Mouse (Mus musculus): Measurements from ENCODE around the gene Cntnap4. TPM values are rescaled to one million over a fixed set of nuclear protein-coding genes. Genes with fewer than 3 reads are reported as not detected.
A peak's percentile ranks its signal among the peaks of the same experiment; 100 is the strongest.
"Not testable (repeated sequence)": the region's sequence is repeated elsewhere in the genome, so short reads cannot be mapped to it uniquely, and the experiment has no call there.

Cntnap4 gene
- polyA plus RNA-seq, 1 experiment from 2014 or later: 0.41 TPM

- H3K4me3 ChIP-seq: no peak overlapping the region
- no peaks in the 10 kb centered on the region for H3K36me3 ChIP-seq
- 80% methylated on average over 15 of the region's 15 CpGs for WGBS
- H3K9ac ChIP-seq: no peak overlapping the region
- no peak overlapping the region for H3K27ac ChIP-seq
- H3K4me2 ChIP-seq: no peak overlapping the region
- ATAC-seq (ENCODE audit: insufficient number of reproducible peaks, insufficient read depth, low FRiP score, low TSS enrichment, low read depth): no peak
- no peaks in the 10 kb centered on the region for H3K27me3 ChIP-seq
- no peaks in the 10 kb centered on the region for H3K9me3 ChIP-seq
- H3K4me1 ChIP-seq: peaks cover 4% of the 10 kb centered on the region; the same call in 1 of the 2 replicates
Observed at GRCm38 (mm10) chr8:112730583-112731432, 161.0 kb downstream of the Cntnap4 start.

- Histone ChIP-seq H3K4me1 (no peaks in the 10 kb centered on the region), H3K9ac (no peak overlapping the region), H3K27ac (no peak overlapping the region), H3K36me3 (no peaks in the 10 kb centered on the region), H3K9me3 (no peaks in the 10 kb centered on the region), H3K27me3 (no peaks in the 10 kb centered on the region), H3K4me3 (no peak overlapping the region), H3K4me2 (no peak overlapping the region)
- WGBS: 86% methylated on average over 3 of the region's 3 CpGs
- no peak for ATAC-seq (ENCODE audit: insufficient number of reproducible peaks, insufficient read depth, low FRiP score, low TSS enrichment, low read depth)
Observed at GRCm38 (mm10) chr8:112735575-112735974, 165.7 kb downstream of the Cntnap4 start.

GRCm38 (mm10) chr8:112743331-112743730, 173.5 kb downstream of the Cntnap4 start:
- Histone ChIP-seq H3K36me3 (no peaks in the 10 kb centered on the region), H3K4me1 (no peaks in the 10 kb centered on the region), H3K9me3 (no peaks in the 10 kb centered on the region), H3K4me2 (no peak overlapping the region), H3K27ac (no peak overlapping the region), H3K27me3 (no peaks in the 10 kb centered on the region), H3K9ac (no peak overlapping the region), H3K4me3 (no peak overlapping the region)
- ATAC-seq (ENCODE audit: insufficient number of reproducible peaks, insufficient read depth, low FRiP score, low TSS enrichment, low read depth): no peak
- 89% methylated on average over 4 of the region's 4 CpGs for WGBS

- H3K27me3 ChIP-seq: no peaks in the 10 kb centered on the region
- no peak overlapping the region for H3K9ac ChIP-seq
- 88% methylated on average over 5 of the region's 5 CpGs for WGBS
- no peak overlapping the region for H3K4me2 ChIP-seq
- H3K36me3 ChIP-seq: no peaks in the 10 kb centered on the region
- no peaks in the 10 kb centered on the region for H3K9me3 ChIP-seq
- ATAC-seq (ENCODE audit: insufficient number of reproducible peaks, insufficient read depth, low FRiP score, low TSS enrichment, low read depth): no peak
- no peak overlapping the region for H3K27ac ChIP-seq
- H3K4me1 ChIP-seq: no peaks in the 10 kb centered on the region
- no peak overlapping the region for H3K4me3 ChIP-seq
Observed at GRCm38 (mm10) chr8:112747296-112747695, 177.5 kb downstream of the Cntnap4 start.

GRCm38 (mm10) chr8:112755171-112755570, 185.3 kb downstream of the Cntnap4 start:
- WGBS: 82% methylated on average over 4 of the region's 4 CpGs
- no peaks in the 10 kb centered on the region for H3K27me3 ChIP-seq
- no peaks in the 10 kb centered on the region for H3K9me3 ChIP-seq
- ATAC-seq (ENCODE audit: insufficient number of reproducible peaks, insufficient read depth, low FRiP score, low TSS enrichment, low read depth): no peak
- H3K27ac ChIP-seq: no peak overlapping the region
- no peaks in the 10 kb centered on the region for H3K36me3 ChIP-seq
- H3K4me1 ChIP-seq: no peaks in the 10 kb centered on the region
- H3K9ac ChIP-seq: no peak overlapping the region
- H3K4me3 ChIP-seq: no peak overlapping the region
- no peak overlapping the region for H3K4me2 ChIP-seq

- Histone ChIP-seq H3K4me1 (peaks cover 4% of the 10 kb centered on the region; the same call in 1 of the 2 replicates), H3K4me3 (no peak overlapping the region), H3K4me2 (no peak overlapping the region), H3K9me3 (no peaks in the 10 kb centered on the region), H3K27me3 (no peaks in the 10 kb centered on the region), H3K9ac (no peak overlapping the region), H3K27ac (no peak overlapping the region), H3K36me3 (no peaks in the 10 kb centered on the region)
- 90% methylated on average over 17 of the region's 17 CpGs for WGBS
- ATAC-seq (ENCODE audit: insufficient number of reproducible peaks, insufficient read depth, low FRiP score, low TSS enrichment, low read depth): no peak
Observed at GRCm38 (mm10) chr8:112803058-112803457, 233.2 kb downstream of the Cntnap4 start.

- Histone ChIP-seq H3K4me1 (no peaks in the 10 kb centered on the region), H3K4me2 (no peak overlapping the region), H3K4me3 (no peak overlapping the region), H3K27ac (no peak overlapping the region), H3K36me3 (no peaks in the 10 kb centered on the region), H3K27me3 (no peaks in the 10 kb centered on the region), H3K9ac (no peak overlapping the region), H3K9me3 (no peaks in the 10 kb centered on the region)
- WGBS: 52% methylated on average over 5 of the region's 6 CpGs
- no peak for ATAC-seq (ENCODE audit: insufficient number of reproducible peaks, insufficient read depth, low FRiP score, low TSS enrichment, low read depth)
Observed at GRCm38 (mm10) chr8:112809382-112809781, 239.5 kb downstream of the Cntnap4 start.

- Histone ChIP-seq H3K9me3 (no peaks in the 10 kb centered on the region), H3K27me3 (no peaks in the 10 kb centered on the region), H3K4me3 (no peak overlapping the region), H3K9ac (no peak overlapping the region), H3K36me3 (no peaks in the 10 kb centered on the region), H3K4me2 (no peak overlapping the region), H3K27ac (no peak overlapping the region), H3K4me1 (no peaks in the 10 kb centered on the region)
- ATAC-seq (ENCODE audit: insufficient number of reproducible peaks, insufficient read depth, low FRiP score, low TSS enrichment, low read depth): no peak
- 73% methylated on average over 2 of the region's 2 CpGs for WGBS
Observed at GRCm38 (mm10) chr8:112841057-112841456, 271.2 kb downstream of the Cntnap4 start.

- WGBS: 88% methylated on average over 1 of the region's 1 CpGs
- not testable (repeated sequence) for H3K27me3 ChIP-seq; H3K36me3 ChIP-seq; ATAC-seq (ENCODE audit: insufficient number of reproducible peaks, insufficient read depth, low FRiP score, low TSS enrichment, low read depth); H3K4me1 ChIP-seq; H3K9me3 ChIP-seq; H3K4me3 ChIP-seq; H3K9ac ChIP-seq; H3K4me2 ChIP-seq; H3K27ac ChIP-seq
Observed at GRCm38 (mm10) chr8:112849541-112849940, 279.7 kb downstream of the Cntnap4 start.

GRCm38 (mm10) chr8:112906458-112907112, 336.7 kb downstream of the Cntnap4 start:
- 19% methylated on average over 8 of the region's 8 CpGs for WGBS
- ATAC-seq (ENCODE audit: insufficient number of reproducible peaks, insufficient read depth, low FRiP score, low TSS enrichment, low read depth): 0 out of 2 replicates have a peak, but pooled peaks have one; percentile 48

GRCm38 (mm10) chr8:112909527-112909926, 339.7 kb downstream of the Cntnap4 start:
- Histone ChIP-seq H3K4me3 (no peak overlapping the region), H3K4me2 (no peak overlapping the region), H3K4me1 (peaks cover 15% of the 10 kb centered on the region), H3K9ac (no peak overlapping the region), H3K9me3 (no peaks in the 10 kb centered on the region), H3K27ac (no peak overlapping the region), H3K27me3 (no peaks in the 10 kb centered on the region), H3K36me3 (no peaks in the 10 kb centered on the region)
- no peak for ATAC-seq (ENCODE audit: insufficient number of reproducible peaks, insufficient read depth, low FRiP score, low TSS enrichment, low read depth)
- WGBS: 59% methylated on average over 5 of the region's 5 CpGs

More at GRCm38 (mm10) chr8:112906458-112907112, 336.7 kb downstream of the Cntnap4 start:
- Histone ChIP-seq H3K4me1 (peaks cover 15% of the 10 kb centered on the region), H3K27ac (no peak overlapping the region), H3K9ac (no peak overlapping the region), H3K9me3 (no peaks in the 10 kb centered on the region), H3K4me3 (no peak overlapping the region), H3K36me3 (no peaks in the 10 kb centered on the region), H3K27me3 (no peaks in the 10 kb centered on the region), H3K4me2 (peak overlapping the region; percentile 2; the same call in 1 of the 2 replicates)

GRCm38 (mm10) chr8:112911422-112911821, 341.6 kb downstream of the Cntnap4 start:
- Histone ChIP-seq H3K9ac (no peak overlapping the region), H3K4me3 (no peak overlapping the region), H3K4me1 (peaks cover 13% of the 10 kb centered on the region), H3K27me3 (no peaks in the 10 kb centered on the region), H3K27ac (no peak overlapping the region), H3K9me3 (no peaks in the 10 kb centered on the region), H3K36me3 (no peaks in the 10 kb centered on the region), H3K4me2 (no peak overlapping the region)
- no peak for ATAC-seq (ENCODE audit: insufficient number of reproducible peaks, insufficient read depth, low FRiP score, low TSS enrichment, low read depth)
